Mouse (Mus musculus): ENCODE results near the gene Map3k5.

DNA sequence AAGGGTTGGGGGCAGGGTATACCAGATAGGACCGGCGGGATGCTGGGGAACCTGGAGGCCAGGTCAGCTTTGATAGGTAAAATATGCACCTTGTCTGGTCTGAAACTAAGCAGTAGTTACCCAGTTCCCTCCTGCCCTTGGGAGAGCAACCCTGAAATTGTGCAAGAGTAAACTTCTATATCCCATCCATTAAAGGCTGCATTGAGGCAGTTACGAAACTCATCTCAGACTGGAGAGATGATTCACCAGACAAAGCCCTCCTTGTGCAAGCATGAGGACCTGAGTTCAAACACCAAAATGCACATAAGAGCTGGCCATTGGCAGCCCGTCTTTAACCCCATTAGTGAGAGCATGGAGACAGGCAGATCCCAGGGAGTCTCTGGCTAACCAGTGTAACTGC, 233.2 kb downstream of the Map3k5 start:
- TF ChIP-seq CTCF (IDR thresholded peaks at IDR 0.05), result no peak
- TF ChIP-seq EP300 (IDR thresholded peaks at IDR 0.05), result no peak
